Mouse (Mus musculus): ENCODE data around the gene 4930512M02Rik. TPM values are rescaled to one million over a fixed set of nuclear protein-coding genes. Genes with fewer than 3 reads are reported as not detected.

Gene 4930512M02Rik
- polyA plus RNA-seq, 1 experiment from 2014 or later, result not detected

- peaks cover 18% of the 10 kb centered on the region; the same call in 1 of the 2 replicates for H3K9me3 ChIP-seq (ENCODE audit: low read depth, low read length)
- H3K36me3 ChIP-seq (ENCODE audit: insufficient read depth), result no peaks in the 10 kb centered on the region
- H3K4me2 ChIP-seq, result no peak overlapping the region
- no peak overlapping the region for H3K27ac ChIP-seq (ENCODE audit: low read depth)
- DNase-seq (no peak), ATAC-seq (ENCODE audit: insufficient read depth) (no peak)
- TF ChIP-seq CTCF (IDR thresholded peaks at IDR 0.05; ENCODE audit: low read depth), result no peak
- H3K4me3 ChIP-seq (ENCODE audit: low read depth, low read length), result no peak overlapping the region
- no peak overlapping the region for H3K9ac ChIP-seq
- H3K27me3 ChIP-seq (ENCODE audit: insufficient read depth, low read length), result no peaks in the 10 kb centered on the region
- H3K4me1 ChIP-seq (ENCODE audit: insufficient read depth), result no peaks in the 10 kb centered on the region
- 77% methylated on average over 2 of the region's 2 CpGs for WGBS
These were observed 18.4 kb downstream of the 4930512M02Rik start for GRCm38 (mm10) chr11:11609243-11609642.

- no peak for DNase-seq
- 59% methylated on average over 2 of the region's 2 CpGs for WGBS
- H3K27ac ChIP-seq (ENCODE audit: low read depth), result no peak overlapping the region
- no peak for TF ChIP-seq CTCF (IDR thresholded peaks at IDR 0.05; ENCODE audit: low read depth)
- H3K27me3 ChIP-seq (ENCODE audit: insufficient read depth, low read length), result no peaks in the 10 kb centered on the region
- no peaks in the 10 kb centered on the region for H3K36me3 ChIP-seq (ENCODE audit: insufficient read depth)
- H3K4me3 ChIP-seq (ENCODE audit: low read depth, low read length), result no peak overlapping the region
- H3K4me2 ChIP-seq, result no peak overlapping the region
- ATAC-seq (ENCODE audit: insufficient read depth), result no peak
- no peaks in the 10 kb centered on the region for H3K9me3 ChIP-seq (ENCODE audit: low read depth, low read length)
- H3K4me1 ChIP-seq (ENCODE audit: insufficient read depth), result no peaks in the 10 kb centered on the region
- no peak overlapping the region for H3K9ac ChIP-seq
These were observed 40.3 kb downstream of the 4930512M02Rik start for GRCm38 (mm10) chr11:11587327-11587726.

GRCm38 (mm10) chr11:11586423-11586822 is 41.2 kb downstream of the 4930512M02Rik start:
- no peaks in the 10 kb centered on the region for H3K9me3 ChIP-seq (ENCODE audit: low read depth, low read length)
- H3K4me2 ChIP-seq, result no peak overlapping the region
- no peak overlapping the region for H3K9ac ChIP-seq
- H3K36me3 ChIP-seq (ENCODE audit: insufficient read depth), result no peaks in the 10 kb centered on the region
- H3K4me1 ChIP-seq (ENCODE audit: insufficient read depth), result no peaks in the 10 kb centered on the region
- no peak for ATAC-seq (ENCODE audit: insufficient read depth)
- no peak overlapping the region for H3K4me3 ChIP-seq (ENCODE audit: low read depth, low read length)
- H3K27me3 ChIP-seq (ENCODE audit: insufficient read depth, low read length), result no peaks in the 10 kb centered on the region
- TF ChIP-seq CTCF (IDR thresholded peaks at IDR 0.05; ENCODE audit: low read depth), result no peak
- DNase-seq, result no peak
- no peak overlapping the region for H3K27ac ChIP-seq (ENCODE audit: low read depth)
- WGBS, result 93% methylated on average over 1 of the region's 1 CpGs

- H3K9ac ChIP-seq, result no peak overlapping the region
- TF ChIP-seq CTCF (IDR thresholded peaks at IDR 0.05; ENCODE audit: low read depth), result no peak
- H3K4me3 ChIP-seq (ENCODE audit: low read depth, low read length), result no peak overlapping the region
- 53% methylated on average over 6 of the region's 6 CpGs for WGBS
- H3K36me3 ChIP-seq (ENCODE audit: insufficient read depth), result no peaks in the 10 kb centered on the region
- H3K27ac ChIP-seq (ENCODE audit: low read depth), result no peak overlapping the region
- no peak overlapping the region for H3K4me2 ChIP-seq
- ATAC-seq (ENCODE audit: insufficient read depth) (no peak), DNase-seq (no peak)
- no peaks in the 10 kb centered on the region for H3K27me3 ChIP-seq (ENCODE audit: insufficient read depth, low read length)
- H3K9me3 ChIP-seq (ENCODE audit: low read depth, low read length), result no peaks in the 10 kb centered on the region
- no peaks in the 10 kb centered on the region for H3K4me1 ChIP-seq (ENCODE audit: insufficient read depth)
These were observed 53.9 kb downstream of the 4930512M02Rik start for GRCm38 (mm10) chr11:11573691-11574090.

GRCm38 (mm10) chr11:11570747-11571146 is 56.9 kb downstream of the 4930512M02Rik start:
- no peak for DNase-seq
- no peaks in the 10 kb centered on the region for H3K9me3 ChIP-seq (ENCODE audit: low read depth, low read length)
- H3K27me3 ChIP-seq (ENCODE audit: insufficient read depth, low read length), result no peaks in the 10 kb centered on the region
- H3K36me3 ChIP-seq (ENCODE audit: insufficient read depth), result no peaks in the 10 kb centered on the region
- no peak overlapping the region for H3K9ac ChIP-seq
- no peaks in the 10 kb centered on the region for H3K4me1 ChIP-seq (ENCODE audit: insufficient read depth)
- H3K4me3 ChIP-seq (ENCODE audit: low read depth, low read length), result no peak overlapping the region
- no peak overlapping the region for H3K27ac ChIP-seq (ENCODE audit: low read depth)
- ATAC-seq (ENCODE audit: insufficient read depth), result no peak
- H3K4me2 ChIP-seq, result no peak overlapping the region
- no peak for TF ChIP-seq CTCF (IDR thresholded peaks at IDR 0.05; ENCODE audit: low read depth)

GRCm38 (mm10) chr11:11569466-11570132 is 58.0 kb downstream of the 4930512M02Rik start:
- Histone ChIP-seq H3K4me1 (ENCODE audit: insufficient read depth) (no peaks in the 10 kb centered on the region), H3K4me2 (no peak overlapping the region), H3K27me3 (ENCODE audit: insufficient read depth, low read length) (no peaks in the 10 kb centered on the region), H3K4me3 (ENCODE audit: low read depth, low read length) (no peak overlapping the region), H3K27ac (ENCODE audit: low read depth) (no peak overlapping the region), H3K9ac (no peak overlapping the region), H3K36me3 (ENCODE audit: insufficient read depth) (no peaks in the 10 kb centered on the region), H3K9me3 (ENCODE audit: low read depth, low read length) (no peaks in the 10 kb centered on the region)
- ATAC-seq (ENCODE audit: insufficient read depth) (no peak), DNase-seq (no peak)
- WGBS, result 43% methylated on average over 4 of the region's 4 CpGs
- no peak for TF ChIP-seq CTCF (IDR thresholded peaks at IDR 0.05; ENCODE audit: low read depth)

GRCm38 (mm10) chr11:11568033-11568432 is 59.6 kb downstream of the 4930512M02Rik start:
- no peaks in the 10 kb centered on the region for H3K27me3 ChIP-seq (ENCODE audit: insufficient read depth, low read length)
- 91% methylated on average over 2 of the region's 2 CpGs for WGBS
- ATAC-seq (ENCODE audit: insufficient read depth), result no peak

More at GRCm38 (mm10) chr11:11568033-11568432, 59.6 kb downstream of the 4930512M02Rik start:
- no peak overlapping the region for H3K4me2 ChIP-seq
- DNase-seq, result no peak
- H3K4me1 ChIP-seq (ENCODE audit: insufficient read depth), result no peaks in the 10 kb centered on the region
- H3K9ac ChIP-seq, result no peak overlapping the region
- no peaks in the 10 kb centered on the region for H3K9me3 ChIP-seq (ENCODE audit: low read depth, low read length)
- TF ChIP-seq CTCF (IDR thresholded peaks at IDR 0.05; ENCODE audit: low read depth), result no peak
- H3K4me3 ChIP-seq (ENCODE audit: low read depth, low read length), result no peak overlapping the region
- no peak overlapping the region for H3K27ac ChIP-seq (ENCODE audit: low read depth)
- no peaks in the 10 kb centered on the region for H3K36me3 ChIP-seq (ENCODE audit: insufficient read depth)

Measured in lung, embryonic 14.5 days (tissue).